ENCODE assay signal across 10 mouse cellular contexts in genomic region chr19:4080511-4081009, GRCm38 (mm10). TPM values are rescaled to one million over a fixed set of nuclear protein-coding genes. Genes with fewer than 3 reads are reported as not detected.
DNase-seq lines count a peak whose midpoint lies in the region; ATAC-seq and TF ChIP-seq lines count a peak whose summit lies in the region.
"Had no signal": no experiment of that assay in that cellular context is flagged by ENCODE, and none has a peak within 500 bp of the region (broad histone marks: within the 10 kb centered on the region; RNA-seq: fewer than 3 reads in every experiment).

No protein-coding gene starts in this region.

- no peak overlapping the region for H3K27ac ChIP-seq in spleen, adult 2 months (ENCODE audit: insufficient read depth, low read length)
- no peak overlapping the region for H3K27ac ChIP-seq in stomach, embryonic 14.5 days (ENCODE audit: low read length)
- H3K27ac ChIP-seq in kidney, embryonic 14.5 days (ENCODE audit: low read depth, low read length): no peak overlapping the region

- H3K27me3 ChIP-seq in spleen, adult 2 months (ENCODE audit: control insufficient read depth, insufficient read depth, low read length): no peaks in the 10 kb centered on the region
- no peaks in the 10 kb centered on the region for H3K27me3 ChIP-seq in stomach, embryonic 14.5 days (ENCODE audit: control insufficient read depth, insufficient read depth, low read length)
- no peaks in the 10 kb centered on the region for H3K27me3 ChIP-seq in kidney, embryonic 14.5 days (ENCODE audit: control insufficient read depth, insufficient read depth, low read length)

- no peak overlapping the region for H3K9ac ChIP-seq in stomach, embryonic 14.5 days (replicated peaks; ENCODE audit: low read depth, low read length)
- no peak overlapping the region for H3K9ac ChIP-seq in kidney, embryonic 14.5 days (ENCODE audit: low read depth, low read length)

- WGBS in spleen, adult 2 months: 46% methylated on average over 8 of the region's 8 CpGs
- 63% methylated on average over 8 of the region's 8 CpGs for WGBS in stomach, embryonic 14.5 days
- WGBS in kidney, embryonic 14.5 days: 64% methylated on average over 8 of the region's 8 CpGs

- H3K4me2 ChIP-seq in stomach, embryonic 14.5 days (replicated peaks; ENCODE audit: low read depth, low read length): no peak overlapping the region
- H3K4me2 ChIP-seq in kidney, embryonic 14.5 days (replicated peaks; ENCODE audit: low read depth, low read length): no peak overlapping the region

- H3K9me3 ChIP-seq in stomach, embryonic 14.5 days (ENCODE audit: control insufficient read depth, low read depth, low read length): no peaks in the 10 kb centered on the region
- H3K9me3 ChIP-seq in kidney, embryonic 14.5 days (ENCODE audit: control insufficient read depth, low read length): no peaks in the 10 kb centered on the region

- no peak for TF ChIP-seq POLR2A in spleen, adult 2 months (IDR thresholded peaks at IDR 0.05; ENCODE audit: low read depth, low read length)

- peak; percentile 61 for ATAC-seq in inflammation-experienced regulatory T-cells, adult 6 months
- ATAC-seq in stomach, embryonic 14.5 days (ENCODE audit: insufficient number of reproducible peaks, insufficient read depth, low FRiP score, low read depth): peak; percentile 42; the same call in 1 of the 2 replicates
- no peak for ATAC-seq in kidney, embryonic 14.5 days (ENCODE audit: low FRiP score, low TSS enrichment)

- peak; percentile 3 to 34 for DNase-seq in adrenal gland, adult (ENCODE audit: inconsistent age in 2 of 2, low spot score in 1 of 2)
- no peak for DNase-seq in adrenal gland, adult 2 months
- DNase-seq in spleen, adult 2 months (ENCODE audit: low read depth in 1 of 2, low spot score in 2 of 2): no peak
- no peak for DNase-seq in spleen, adult 18-20 months
- no peak for DNase-seq in testis, postnatal 14 days (ENCODE audit: low spot score)

- TF ChIP-seq CTCF in spleen, adult 2 months (IDR thresholded peaks at IDR 0.05; ENCODE audit: extremely low read depth, insufficient read depth, insufficient read length, insufficient replicate concordance): peak; percentile 37; the same call in 1 of the 2 replicates

- H3K4me3 ChIP-seq in spleen, adult 2 months (ENCODE audit: extremely low read depth, insufficient read depth, insufficient read length): no peak overlapping the region
- no peak overlapping the region for H3K4me3 ChIP-seq in stomach, embryonic 14.5 days (ENCODE audit: low read depth, low read length)
- H3K4me3 ChIP-seq in kidney, embryonic 14.5 days (ENCODE audit: low read length): no peak overlapping the region

- H3K4me1 ChIP-seq in spleen, adult 2 months (ENCODE audit: control insufficient read depth, insufficient read depth, insufficient read length): no peaks in the 10 kb centered on the region
- no peaks in the 10 kb centered on the region for H3K4me1 ChIP-seq in stomach, embryonic 14.5 days (ENCODE audit: control insufficient read depth, insufficient read depth, low read length)
- no peaks in the 10 kb centered on the region for H3K4me1 ChIP-seq in kidney, embryonic 14.5 days (ENCODE audit: control insufficient read depth, insufficient read depth, low read length)

- H3K36me3 ChIP-seq in spleen, adult 2 months (ENCODE audit: control insufficient read depth, insufficient read depth, low read length): no peaks in the 10 kb centered on the region
- no peaks in the 10 kb centered on the region for H3K36me3 ChIP-seq in stomach, embryonic 14.5 days (ENCODE audit: control insufficient read depth, insufficient read depth, low read length)
- H3K36me3 ChIP-seq in kidney, embryonic 14.5 days (ENCODE audit: control insufficient read depth, insufficient read depth, low read length): no peaks in the 10 kb centered on the region

RNA-seq across cellular contexts. Expression of gene Cabp2, which starts 0.8 kb away (rescaled TPM):
- not detected for total RNA-seq in adrenal gland, adult 2 months (2021)
- polyA plus RNA-seq in adrenal gland, adult 2 months (2012; rRNA removed): not detected in 2 replicates
- polyA plus RNA-seq in spleen, adult 2 months (2012; rRNA removed): 7.0 and 8.3 TPM in 2 replicates
- polyA plus RNA-seq in inflammation-experienced regulatory T-cells, adult 6 months (2017; shearing (Covaris generic)): not detected
- not detected in 2 replicates for polyA plus RNA-seq in stomach, embryonic 14.5 days (2014; fragmentation: Nextera tagmentation; extraction: Ambion mirVana)
- not detected in 2 replicates for polyA plus RNA-seq in kidney, embryonic 14.5 days (2014; fragmentation: Nextera tagmentation; extraction: Ambion mirVana)
- total RNA-seq: layer of hippocampus, adult 18-20 months had no signal
- polyA plus RNA-seq: heart, embryonic 16.5 days had no signal

RNA-seq across cellular contexts. Expression of gene Cdk2ap2, which starts 16.4 kb away (rescaled TPM):
- 100 to 1,000 TPM; 128 to 131 TPM for total RNA-seq in adrenal gland, adult 2 months (2021)
- polyA plus RNA-seq in adrenal gland, adult 2 months (2012; rRNA removed): 339 and 371 TPM in 2 replicates
- 247 and 334 TPM in 2 replicates for polyA plus RNA-seq in spleen, adult 2 months (2012; rRNA removed)
- 100 to 1,000 TPM; 329 to 406 (median 406) TPM for polyA plus RNA-seq in inflammation-experienced regulatory T-cells, adult 6 months (2017; shearing (Covaris generic))
- polyA plus RNA-seq in stomach, embryonic 14.5 days (2014; fragmentation: Nextera tagmentation; extraction: Ambion mirVana): 74.1 and 91.0 TPM in 2 replicates
- 116 and 121 TPM in 2 replicates for polyA plus RNA-seq in kidney, embryonic 14.5 days (2014; fragmentation: Nextera tagmentation; extraction: Ambion mirVana)

RNA-seq across cellular contexts. Expression of gene Pitpnm1, which starts 19.2 kb away (rescaled TPM):
- total RNA-seq in adrenal gland, adult 2 months (2021): 10 to 100 TPM; 87.4 to 87.6 TPM
- polyA plus RNA-seq in adrenal gland, adult 2 months (2012; rRNA removed): 164 and 171 TPM in 2 replicates
- polyA plus RNA-seq in spleen, adult 2 months (2012; rRNA removed): 358 and 415 TPM in 2 replicates
- 100 to 1,000 TPM in 1 of 3 experiments, 10 to 100 TPM in 2; 80.6 to 147 (median 88.8) TPM for polyA plus RNA-seq in inflammation-experienced regulatory T-cells, adult 6 months (2017; shearing (Covaris generic))
- polyA plus RNA-seq in stomach, embryonic 14.5 days (2014; fragmentation: Nextera tagmentation; extraction: Ambion mirVana): 9.2 and 10.8 TPM in 2 replicates
- 14.0 and 15.8 TPM in 2 replicates for polyA plus RNA-seq in kidney, embryonic 14.5 days (2014; fragmentation: Nextera tagmentation; extraction: Ambion mirVana)

RNA-seq across cellular contexts. Expression of gene Gstp3, which starts 21.2 kb away (rescaled TPM):
- total RNA-seq in adrenal gland, adult 2 months (2021): 1 to 10 TPM in 1 of 2 experiments, under 1 TPM in 1; 0.62 to 2.3 TPM
- polyA plus RNA-seq in adrenal gland, adult 2 months (2012; rRNA removed): 0.79 and 0.83 TPM in 2 replicates
- 13.0 and 15.7 TPM in 2 replicates for polyA plus RNA-seq in spleen, adult 2 months (2012; rRNA removed)
- polyA plus RNA-seq in inflammation-experienced regulatory T-cells, adult 6 months (2017; shearing (Covaris generic)): 100 to 1,000 TPM; 178 to 293 (median 197) TPM
- not detected in 2 replicates for polyA plus RNA-seq in stomach, embryonic 14.5 days (2014; fragmentation: Nextera tagmentation; extraction: Ambion mirVana)
- polyA plus RNA-seq in kidney, embryonic 14.5 days (2014; fragmentation: Nextera tagmentation; extraction: Ambion mirVana): 0.34 TPM in 1 of 2 replicates, not detected in the other
- total RNA-seq: layer of hippocampus, adult 18-20 months had no signal

RNA-seq across cellular contexts. Expression of gene Gstp2, which starts 34.7 kb away (rescaled TPM):
- 10 to 100 TPM; 57.2 to 61.4 TPM for total RNA-seq in adrenal gland, adult 2 months (2021)
- 7.9 and 13.8 TPM in 2 replicates for polyA plus RNA-seq in adrenal gland, adult 2 months (2012; rRNA removed)
- polyA plus RNA-seq in spleen, adult 2 months (2012; rRNA removed): 17.9 and 132 TPM in 2 replicates
- polyA plus RNA-seq in inflammation-experienced regulatory T-cells, adult 6 months (2017; shearing (Covaris generic)): 10 to 100 TPM in 1 of 3 experiments, 1 to 10 TPM in 1, under 1 TPM in 1; 0.72 to 12.0 (median 5.0) TPM
- polyA plus RNA-seq in stomach, embryonic 14.5 days (2014; fragmentation: Nextera tagmentation; extraction: Ambion mirVana): 10.4 and 18.0 TPM in 2 replicates
- 1.4 and 5.3 TPM in 2 replicates for polyA plus RNA-seq in kidney, embryonic 14.5 days (2014; fragmentation: Nextera tagmentation; extraction: Ambion mirVana)

Comparison
In these comparisons a context has a peak if more than half of its experiments do, and no peak if none do; other contexts are left out.
1. DNase-seq: peak in adrenal gland, adult (2 of 2); none in adrenal gland, adult 2 months (single experiment), spleen, adult 2 months (0 of 2), spleen, adult 18-20 months (0 of 2) and testis, postnatal 14 days (single experiment).